Mouse (Mus musculus): ENCODE results near the gene Itgb5. TPM values are rescaled to one million over a fixed set of nuclear protein-coding genes. Genes with fewer than 3 reads are reported as not detected.
A peak's percentile ranks its signal among the peaks of the same experiment; 100 is the strongest.

Gene Itgb5
- polyA plus RNA-seq, 1 experiment from 2014 or later, result 16.8 TPM

- Histone ChIP-seq H3K27ac (ENCODE audit: low read length) (no peak overlapping the region), H3K9ac (replicated peaks; ENCODE audit: low read length) (no peak overlapping the region), H3K4me3 (ENCODE audit: low read length) (no peak overlapping the region), H3K27me3 (ENCODE audit: insufficient read depth, low read length) (no peaks in the 10 kb centered on the region), H3K36me3 (ENCODE audit: insufficient read depth, low read length) (no peaks in the 10 kb centered on the region), H3K4me2 (replicated peaks; ENCODE audit: low read depth, low read length) (no peak overlapping the region), H3K4me1 (ENCODE audit: insufficient read depth, low read length) (peaks cover 29% of the 10 kb centered on the region), H3K9me3 (ENCODE audit: low read length) (no peaks in the 10 kb centered on the region)
- WGBS, result 63% methylated on average over 5 of the region's 5 CpGs
- ATAC-seq (ENCODE audit: low FRiP score, low TSS enrichment), result no peak
These were observed 102.7 kb downstream of the Itgb5 start for GRCm38 (mm10) chr16:33932126-33932525.

DNA sequence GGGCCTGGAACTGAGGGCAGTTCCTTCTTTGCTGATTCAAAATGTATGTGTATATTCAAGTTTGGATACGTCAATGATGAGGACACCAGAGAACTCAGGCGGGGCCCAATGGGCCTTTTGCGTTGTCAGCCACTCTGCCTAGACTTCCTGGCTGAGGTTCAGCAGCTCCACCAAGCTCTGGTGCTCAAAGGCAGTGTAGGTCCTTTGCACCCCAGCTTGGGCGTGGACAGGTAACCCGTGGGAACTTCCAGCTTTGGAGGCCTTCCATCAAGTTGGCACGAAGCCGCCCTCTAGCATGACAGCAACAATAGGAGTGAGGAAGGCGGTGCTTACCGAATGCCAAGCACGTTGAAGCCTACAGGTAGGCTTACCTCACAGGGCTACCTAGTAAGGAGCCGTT, 103.9 kb downstream of the Itgb5 start:
- H3K27me3 ChIP-seq (ENCODE audit: insufficient read depth, low read length), result no peaks in the 10 kb centered on the region; the same call in 1 of the 2 replicates
- no peak for ATAC-seq (ENCODE audit: low FRiP score, low TSS enrichment)
- H3K36me3 ChIP-seq (ENCODE audit: insufficient read depth, low read length), result no peaks in the 10 kb centered on the region
- no peak overlapping the region for H3K9ac ChIP-seq (replicated peaks; ENCODE audit: low read length)
- no peaks in the 10 kb centered on the region for H3K9me3 ChIP-seq (ENCODE audit: low read length)
- H3K4me3 ChIP-seq (ENCODE audit: low read length), result no peak overlapping the region
- H3K27ac ChIP-seq (ENCODE audit: low read length), result no peak overlapping the region
- peaks cover 33% of the 10 kb centered on the region for H3K4me1 ChIP-seq (ENCODE audit: insufficient read depth, low read length)
- no peak overlapping the region for H3K4me2 ChIP-seq (replicated peaks; ENCODE audit: low read depth, low read length)
- 90% methylated on average over 11 of the region's 11 CpGs for WGBS

DNA sequence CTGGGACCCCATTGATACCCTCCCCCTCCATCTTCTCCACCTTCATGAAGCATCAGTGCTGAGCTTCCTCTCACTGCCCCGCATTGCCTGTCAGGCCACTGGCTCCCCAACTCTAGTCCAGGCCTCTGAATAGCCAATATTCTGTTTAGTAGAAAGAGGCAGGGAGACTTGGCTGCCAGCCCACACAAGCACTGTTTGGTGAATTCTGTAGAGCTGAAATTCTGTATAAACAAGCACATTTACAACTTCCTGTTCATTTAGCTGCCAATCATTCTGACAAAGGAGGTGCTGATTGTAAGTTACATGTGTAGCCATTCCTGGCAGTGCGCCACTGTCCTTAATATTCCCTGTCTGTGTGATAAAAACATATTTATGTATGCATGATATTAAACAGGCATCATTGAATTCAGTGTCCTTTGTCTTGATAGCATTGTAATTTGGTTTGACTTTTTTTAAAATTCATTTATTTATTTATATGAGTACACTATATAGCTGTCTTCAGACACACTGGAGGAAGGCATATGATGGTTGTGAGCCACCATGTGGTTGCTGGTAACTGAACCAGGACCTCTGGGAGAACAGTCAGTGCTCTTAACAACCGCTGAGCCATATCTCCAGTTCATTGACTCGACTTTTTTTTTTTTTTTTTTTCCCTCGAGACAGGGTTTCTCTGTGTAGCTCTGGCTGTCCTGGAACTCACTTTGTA, 105.4 kb downstream of the Itgb5 start:
- no peak overlapping the region for H3K4me2 ChIP-seq (replicated peaks; ENCODE audit: low read depth, low read length)
- H3K27me3 ChIP-seq (ENCODE audit: insufficient read depth, low read length), result no peaks in the 10 kb centered on the region; the same call in 1 of the 2 replicates
- H3K27ac ChIP-seq (ENCODE audit: low read length), result peak overlapping the region; percentile 55
- no peaks in the 10 kb centered on the region for H3K9me3 ChIP-seq (ENCODE audit: low read length)
- H3K4me1 ChIP-seq (ENCODE audit: insufficient read depth, low read length), result peaks cover 37% of the 10 kb centered on the region
- WGBS, result 32% methylated on average over 5 of the region's 5 CpGs
- H3K36me3 ChIP-seq (ENCODE audit: insufficient read depth, low read length), result no peaks in the 10 kb centered on the region
- 0 out of 2 replicates have a peak overlapping the region, but pooled peaks have one; percentile 33 for H3K9ac ChIP-seq (replicated peaks; ENCODE audit: low read length)
- ATAC-seq (ENCODE audit: low FRiP score, low TSS enrichment), result peak; percentile 20; the same call in 1 of the 2 replicates
- H3K4me3 ChIP-seq (ENCODE audit: low read length), result no peak overlapping the region

DNA sequence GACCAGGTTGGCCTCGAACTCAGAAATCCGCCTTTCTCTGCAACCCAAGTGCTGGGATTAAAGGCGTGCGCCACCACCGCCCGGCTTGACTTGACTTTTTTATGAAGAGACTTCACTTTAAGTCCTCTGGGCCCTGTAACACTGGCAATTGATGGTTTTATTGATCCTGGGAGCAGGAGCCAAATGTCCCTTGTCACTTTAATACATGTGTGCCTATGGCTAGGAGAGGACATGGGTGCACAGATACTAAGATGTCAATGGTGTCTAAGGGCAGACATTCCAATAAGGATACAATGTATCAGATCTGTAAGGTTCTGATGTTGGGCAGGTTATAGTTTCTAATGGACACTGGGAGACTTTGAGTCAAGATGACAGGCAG, 105.9 kb downstream of the Itgb5 start:
- H3K4me3 ChIP-seq (ENCODE audit: low read length), result no peak overlapping the region
- peaks cover 43% of the 10 kb centered on the region for H3K4me1 ChIP-seq (ENCODE audit: insufficient read depth, low read length)
- no peak for ATAC-seq (ENCODE audit: low FRiP score, low TSS enrichment)
- H3K9me3 ChIP-seq (ENCODE audit: low read length), result no peaks in the 10 kb centered on the region
- H3K36me3 ChIP-seq (ENCODE audit: insufficient read depth, low read length), result no peaks in the 10 kb centered on the region
- H3K4me2 ChIP-seq (replicated peaks; ENCODE audit: low read depth, low read length), result no peak overlapping the region
- no peak overlapping the region for H3K9ac ChIP-seq (replicated peaks; ENCODE audit: low read length)
- WGBS, result 83% methylated on average over 6 of the region's 6 CpGs
- H3K27ac ChIP-seq (ENCODE audit: low read length), result no peak overlapping the region
- H3K27me3 ChIP-seq (ENCODE audit: insufficient read depth, low read length), result no peaks in the 10 kb centered on the region; the same call in 1 of the 2 replicates

DNA sequence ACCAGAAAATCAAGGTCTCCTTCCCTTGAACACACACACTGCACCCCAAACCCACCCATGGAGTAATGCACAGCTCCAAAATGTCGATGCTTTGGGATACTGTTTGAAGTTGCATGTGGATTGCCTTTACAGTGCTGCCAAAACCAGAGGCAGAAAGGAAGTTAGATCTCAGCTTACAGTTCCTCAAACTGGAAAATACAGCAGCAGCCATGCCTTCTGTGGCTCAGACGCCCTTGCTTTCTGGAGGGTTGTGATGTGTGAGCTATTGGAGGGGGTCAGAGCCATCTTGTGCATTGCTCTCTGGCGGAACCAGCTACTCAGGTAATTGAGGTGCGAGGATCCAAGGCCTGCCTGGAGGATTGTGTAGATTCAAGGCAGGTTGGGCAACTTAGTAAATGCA, 107.4 kb downstream of the Itgb5 start:
- Histone ChIP-seq H3K27me3 (ENCODE audit: insufficient read depth, low read length) (no peaks in the 10 kb centered on the region; the same call in 1 of the 2 replicates), H3K9me3 (ENCODE audit: low read length) (no peaks in the 10 kb centered on the region), H3K27ac (ENCODE audit: low read length) (no peak overlapping the region), H3K9ac (replicated peaks; ENCODE audit: low read length) (no peak overlapping the region), H3K4me3 (ENCODE audit: low read length) (no peak overlapping the region), H3K36me3 (ENCODE audit: insufficient read depth, low read length) (no peaks in the 10 kb centered on the region), H3K4me2 (replicated peaks; ENCODE audit: low read depth, low read length) (no peak overlapping the region), H3K4me1 (ENCODE audit: insufficient read depth, low read length) (peaks cover 55% of the 10 kb centered on the region)
- no peak for ATAC-seq (ENCODE audit: low FRiP score, low TSS enrichment)
- WGBS, result 76% methylated on average over 4 of the region's 4 CpGs

GRCm38 (mm10) chr16:33937567-33937966, 108.1 kb downstream of the Itgb5 start:
- Histone ChIP-seq H3K9ac (replicated peaks; ENCODE audit: low read length) (no peak overlapping the region), H3K9me3 (ENCODE audit: low read length) (no peaks in the 10 kb centered on the region), H3K4me2 (replicated peaks; ENCODE audit: low read depth, low read length) (no peak overlapping the region), H3K27ac (ENCODE audit: low read length) (no peak overlapping the region), H3K4me1 (ENCODE audit: insufficient read depth, low read length) (peaks cover 60% of the 10 kb centered on the region), H3K4me3 (ENCODE audit: low read length) (no peak overlapping the region), H3K36me3 (ENCODE audit: insufficient read depth, low read length) (no peaks in the 10 kb centered on the region), H3K27me3 (ENCODE audit: insufficient read depth, low read length) (no peaks in the 10 kb centered on the region; the same call in 1 of the 2 replicates)
- 76% methylated on average over 8 of the region's 8 CpGs for WGBS
- no peak for ATAC-seq (ENCODE audit: low FRiP score, low TSS enrichment)

DNA sequence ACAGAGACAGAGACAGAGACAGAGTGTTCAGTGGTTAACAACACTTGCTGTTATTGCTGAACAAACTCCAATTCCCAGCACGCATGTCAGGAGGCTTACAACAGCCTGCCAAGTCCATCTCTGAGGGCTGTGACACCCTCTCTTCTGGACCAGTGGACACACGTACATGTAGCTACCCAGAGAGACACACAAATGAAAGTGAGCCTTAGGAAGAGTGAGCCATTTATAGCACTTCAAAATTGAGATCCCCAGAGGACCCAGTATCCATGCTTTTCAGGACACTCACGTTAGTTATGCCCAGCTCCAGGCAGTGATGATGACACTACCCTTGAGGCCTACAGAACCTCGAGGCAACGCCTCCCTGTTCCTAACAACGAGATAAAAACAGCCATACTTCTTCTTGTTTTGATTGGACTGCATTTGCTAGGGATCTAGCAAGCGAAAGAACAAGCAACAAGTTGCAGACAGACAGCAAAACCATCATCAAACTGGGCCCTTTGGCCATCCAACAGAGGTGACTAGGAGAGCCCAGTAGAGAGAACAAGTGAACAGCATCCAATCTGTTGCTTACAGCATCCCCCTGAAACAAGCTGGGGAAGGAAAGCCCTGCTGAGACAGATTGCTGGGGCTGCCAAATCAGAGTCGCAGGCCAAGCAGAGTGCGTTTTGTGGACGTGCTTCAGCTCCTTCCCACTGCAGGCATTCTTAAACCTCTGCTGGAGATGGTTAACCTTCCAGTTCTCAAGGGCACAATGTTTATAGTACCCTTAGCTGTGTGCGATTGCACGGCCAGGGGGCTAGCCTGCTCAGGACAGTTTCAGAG, 109.1 kb downstream of the Itgb5 start:
- no peaks in the 10 kb centered on the region for H3K36me3 ChIP-seq (ENCODE audit: insufficient read depth, low read length)
- no peak for ATAC-seq (ENCODE audit: low FRiP score, low TSS enrichment)
- H3K27me3 ChIP-seq (ENCODE audit: insufficient read depth, low read length), result no peaks in the 10 kb centered on the region; the same call in 1 of the 2 replicates
- H3K9me3 ChIP-seq (ENCODE audit: low read length), result no peaks in the 10 kb centered on the region
- no peak overlapping the region for H3K4me2 ChIP-seq (replicated peaks; ENCODE audit: low read depth, low read length)
- 51% methylated on average over 12 of the region's 12 CpGs for WGBS
- H3K4me1 ChIP-seq (ENCODE audit: insufficient read depth, low read length), result peaks cover 64% of the 10 kb centered on the region
- no peak overlapping the region for H3K9ac ChIP-seq (replicated peaks; ENCODE audit: low read length)
- 0 out of 2 replicates have a peak overlapping the region, but pooled peaks have one; percentile 16 for H3K27ac ChIP-seq (ENCODE audit: low read length)
- no peak overlapping the region for H3K4me3 ChIP-seq (ENCODE audit: low read length)

DNA sequence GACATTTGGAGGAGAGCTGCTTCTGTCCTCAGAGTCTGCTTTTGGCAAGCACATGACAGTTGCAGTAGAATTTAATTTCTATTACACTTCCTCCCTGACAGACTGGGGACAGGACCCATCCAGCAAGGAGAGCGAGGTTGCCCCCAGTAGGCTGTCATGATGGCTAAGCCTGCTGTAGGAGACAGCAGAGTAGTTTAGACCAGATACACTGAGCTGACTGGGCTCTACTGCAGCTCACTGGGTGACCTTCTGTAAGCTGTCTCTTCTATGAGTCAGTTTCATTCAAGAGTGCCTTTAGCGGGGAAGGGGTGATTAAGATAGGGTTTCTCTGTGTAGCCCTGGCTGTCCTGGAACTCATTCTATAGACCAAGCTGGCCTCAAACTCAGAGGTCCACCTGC, 109.7 kb downstream of the Itgb5 start:
- Histone ChIP-seq H3K4me3 (ENCODE audit: low read length) (no peak overlapping the region), H3K4me2 (replicated peaks; ENCODE audit: low read depth, low read length) (no peak overlapping the region), H3K9me3 (ENCODE audit: low read length) (no peaks in the 10 kb centered on the region), H3K9ac (replicated peaks; ENCODE audit: low read length) (no peak overlapping the region), H3K27ac (ENCODE audit: low read length) (no peak overlapping the region), H3K27me3 (ENCODE audit: insufficient read depth, low read length) (no peaks in the 10 kb centered on the region; the same call in 1 of the 2 replicates), H3K36me3 (ENCODE audit: insufficient read depth, low read length) (no peaks in the 10 kb centered on the region), H3K4me1 (ENCODE audit: insufficient read depth, low read length) (peaks cover 62% of the 10 kb centered on the region)
- ATAC-seq (ENCODE audit: low FRiP score, low TSS enrichment), result no peak
- WGBS, result 58% methylated on average over 2 of the region's 2 CpGs

GRCm38 (mm10) chr16:33939636-33940035, 110.2 kb downstream of the Itgb5 start:
- 12% methylated on average over 9 of the region's 9 CpGs for WGBS

More at GRCm38 (mm10) chr16:33939636-33940035, 110.2 kb downstream of the Itgb5 start:
- H3K4me2 ChIP-seq (replicated peaks; ENCODE audit: low read depth, low read length), result no peak overlapping the region
- H3K4me3 ChIP-seq (ENCODE audit: low read length), result no peak overlapping the region
- ATAC-seq (ENCODE audit: low FRiP score, low TSS enrichment), result 0 out of 2 replicates have a peak, but pooled peaks have one; percentile 8
- no peaks in the 10 kb centered on the region for H3K36me3 ChIP-seq (ENCODE audit: insufficient read depth, low read length)
- H3K9ac ChIP-seq (replicated peaks; ENCODE audit: low read length), result no peak overlapping the region; the same call in 1 of the 2 replicates
- H3K4me1 ChIP-seq (ENCODE audit: insufficient read depth, low read length), result peaks cover 58% of the 10 kb centered on the region
- H3K27ac ChIP-seq (ENCODE audit: low read length), result 0 out of 2 replicates have a peak overlapping the region, but pooled peaks have one; percentile 33
- no peaks in the 10 kb centered on the region for H3K9me3 ChIP-seq (ENCODE audit: low read length)
- no peaks in the 10 kb centered on the region; the same call in 1 of the 2 replicates for H3K27me3 ChIP-seq (ENCODE audit: insufficient read depth, low read length)

All from kidney, embryonic 16.5 days (tissue).